Mouse (Mus musculus): Measurements from ENCODE around the gene Sephs2. TPM values are rescaled to one million over a fixed set of nuclear protein-coding genes. Genes with fewer than 3 reads are reported as not detected.

Sephs2 gene
- polyA plus RNA-seq, 1 experiment from 2014 or later = 74.6 TPM

DNA sequence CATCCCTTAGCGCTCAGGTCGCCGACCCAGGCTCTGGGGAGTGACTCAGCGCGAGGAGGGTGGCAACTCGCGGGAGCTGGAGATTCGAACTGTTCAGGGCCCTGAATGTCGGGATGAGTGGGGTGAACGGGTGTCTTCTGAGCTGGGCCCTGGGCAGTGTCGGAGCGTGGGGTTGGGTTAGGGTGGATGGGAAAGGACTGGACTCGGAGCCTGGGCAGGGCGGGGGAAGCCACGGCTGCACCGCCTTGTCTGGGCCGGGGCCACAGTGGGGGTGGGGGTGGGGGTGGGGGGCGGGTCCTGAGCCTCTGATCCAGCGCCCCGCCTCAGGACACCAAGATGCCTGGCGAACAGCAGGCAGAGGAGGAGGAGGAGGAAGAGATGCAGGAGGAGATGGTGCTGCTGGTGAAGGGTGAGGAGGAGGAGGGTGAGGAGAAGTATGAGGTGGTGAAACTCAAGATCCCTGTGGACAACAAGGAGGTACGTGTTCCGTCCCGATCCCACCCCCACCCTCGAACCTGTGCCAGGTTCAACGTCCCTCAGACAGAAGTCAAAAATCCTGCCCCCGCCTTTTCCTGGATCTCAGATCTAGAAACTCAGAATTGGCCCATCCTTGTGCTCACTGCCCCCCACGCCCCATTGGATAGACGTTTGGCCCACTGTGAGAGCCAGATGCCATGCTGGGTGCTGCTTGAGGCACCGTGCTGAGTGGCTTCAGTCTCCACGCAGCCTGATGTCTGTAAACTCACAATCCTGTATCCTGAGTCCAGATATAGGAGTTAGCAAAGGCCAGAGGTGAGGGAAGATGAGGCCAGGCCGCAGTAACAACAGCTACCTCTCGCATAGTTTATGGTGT, 29.0 kb downstream of the Sephs2 start:
- H3K27ac ChIP-seq (replicated peaks in 1 of 2; ENCODE audit: control insufficient read depth in 1 of 2, insufficient read depth in 1 of 2, low read depth in 2 of 2, low read length in 2 of 2) = peak overlapping the region; percentile 87 to 90
- peak overlapping the region; percentile 94 for H3K9ac ChIP-seq (ENCODE audit: low read length)
- ATAC-seq (ENCODE audit: insufficient number of reproducible peaks, insufficient read depth, low FRiP score, low read depth) = peak; percentile 75
- peak overlapping the region; percentile 90 for H3K4me2 ChIP-seq (ENCODE audit: low read length)
- no peaks in the 10 kb centered on the region; the same call in 1 of the 2 replicates for H3K9me3 ChIP-seq (ENCODE audit: control insufficient read depth, low read length)
- WGBS = 11% methylated on average over 31 of the region's 33 CpGs
- peak overlapping the region; percentile 86 to 97 for H3K4me3 ChIP-seq (ENCODE audit: control insufficient read depth in 1 of 2, insufficient read depth in 1 of 2, low read depth in 1 of 2, low read length in 2 of 2)
- H3K36me3 ChIP-seq (ENCODE audit: control insufficient read depth, insufficient read depth, low read length) = peaks cover 30% of the 10 kb centered on the region
- no peaks in the 10 kb centered on the region for H3K27me3 ChIP-seq (ENCODE audit: control insufficient read depth, insufficient read depth, low read length)
- H3K4me1 ChIP-seq (ENCODE audit: control insufficient read depth in 2 of 2, insufficient read depth in 2 of 2, low read length in 2 of 2) = peaks cover 7 to 19% of the 10 kb centered on the region in 2 experiments; a peak in 3 of 4 replicates

DNA sequence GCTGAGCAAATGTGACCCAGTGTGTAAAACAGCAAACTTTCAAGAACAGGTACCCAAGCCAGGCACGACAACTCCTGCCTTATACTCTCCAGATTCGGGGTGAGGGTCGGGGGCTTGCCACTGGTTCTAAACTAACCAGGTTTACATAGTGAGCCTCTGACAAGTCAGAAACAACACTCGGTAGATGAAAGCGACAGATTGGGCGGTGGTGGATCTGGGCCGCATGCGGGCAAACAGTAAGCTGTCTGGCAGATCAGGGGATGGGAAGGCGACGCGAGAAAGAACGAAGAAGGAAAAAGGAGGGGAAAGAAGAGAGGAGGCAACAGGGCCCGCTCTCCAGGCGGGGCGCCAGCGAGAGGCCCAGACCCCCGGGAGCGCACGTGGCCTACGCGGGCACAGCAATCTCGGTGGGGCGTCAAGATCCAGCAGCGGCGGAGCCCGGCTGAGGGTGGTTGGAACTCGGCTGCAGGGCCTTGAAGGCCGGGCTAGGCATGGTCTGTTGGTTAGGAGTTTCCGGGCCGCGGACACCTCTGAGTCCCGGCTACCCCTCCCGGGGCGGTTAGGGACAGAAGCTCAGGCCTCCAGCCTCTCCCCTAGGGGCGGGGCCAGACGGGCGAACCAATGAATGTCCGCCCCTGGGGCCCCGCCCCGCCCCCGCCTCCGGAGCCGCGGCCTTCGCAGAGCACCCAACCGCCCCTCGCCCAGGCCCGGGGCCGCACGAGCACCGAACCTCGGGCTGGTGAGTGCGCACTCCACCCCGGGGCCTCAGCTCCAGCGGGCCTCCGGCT, 29.8 kb downstream of the Sephs2 start, which contains the start of gene Zfp771:
TSS of gene Zfp771 (plus strand) at position 405 of the 788 bp plus-strand sequence.
- Histone ChIP-seq H3K4me3 (ENCODE audit: control insufficient read depth in 1 of 2, insufficient read depth in 1 of 2, low read depth in 1 of 2, low read length in 2 of 2) (peak within 1 kb of the TSS; percentile 86 to 97), H3K9me3 (ENCODE audit: control insufficient read depth, low read length) (no peaks in the 10 kb centered on the region; the same call in 1 of the 2 replicates), H3K9ac (ENCODE audit: low read length) (peak within 1 kb of the TSS; percentile 94), H3K27ac (replicated peaks in 1 of 2; ENCODE audit: control insufficient read depth in 1 of 2, insufficient read depth in 1 of 2, low read depth in 2 of 2, low read length in 2 of 2) (peak within 1 kb of the TSS; percentile 87 to 90), H3K36me3 (ENCODE audit: control insufficient read depth, insufficient read depth, low read length) (peaks cover 25% of the 10 kb centered on the region), H3K27me3 (ENCODE audit: control insufficient read depth, insufficient read depth, low read length) (no peaks in the 10 kb centered on the region), H3K4me1 (ENCODE audit: control insufficient read depth in 2 of 2, insufficient read depth in 2 of 2, low read length in 2 of 2) (peaks cover 7 to 19% of the 10 kb centered on the region in 2 experiments; a peak in 3 of 4 replicates), H3K4me2 (ENCODE audit: low read length) (peak within 1 kb of the TSS; percentile 90)
- 1% methylated on average over 54 of the region's 56 CpGs for WGBS
- peak; percentile 93 for ATAC-seq (ENCODE audit: insufficient number of reproducible peaks, insufficient read depth, low FRiP score, low read depth)

DNA sequence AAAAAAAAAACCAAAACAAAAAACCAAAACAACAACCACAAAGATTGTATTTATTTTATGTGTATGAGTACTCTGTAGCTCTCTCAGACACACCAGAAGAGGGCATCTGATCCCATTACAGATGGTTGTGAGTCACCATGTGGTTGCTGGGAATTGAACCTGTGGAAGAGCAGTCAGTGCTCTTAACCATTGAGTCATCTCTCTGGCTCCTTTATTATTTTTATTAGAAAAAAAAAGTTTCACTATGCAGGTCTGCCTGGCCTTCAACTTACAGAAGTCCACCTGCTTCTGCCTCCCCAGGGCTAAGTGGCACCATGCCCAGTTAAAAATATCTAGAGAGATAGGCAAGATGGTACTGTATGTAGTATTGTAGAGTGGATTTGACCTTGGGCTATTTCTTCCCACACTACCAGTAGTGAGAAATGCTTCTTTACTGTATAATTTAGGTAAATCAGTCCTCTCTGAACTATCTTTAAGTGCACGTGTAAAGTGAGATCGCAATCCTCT, 30.4 kb downstream of the Sephs2 start:
- Histone ChIP-seq H3K36me3 (ENCODE audit: control insufficient read depth, insufficient read depth, low read length) (peaks cover 28% of the 10 kb centered on the region), H3K9me3 (ENCODE audit: control insufficient read depth, low read length) (no peaks in the 10 kb centered on the region; the same call in 1 of the 2 replicates), H3K4me3 (ENCODE audit: control insufficient read depth in 1 of 2, insufficient read depth in 1 of 2, low read depth in 1 of 2, low read length in 2 of 2) (peak overlapping the region in 1 of 2 experiments; percentile 86; a peak in 2 of 4 replicates), H3K4me1 (ENCODE audit: control insufficient read depth in 2 of 2, insufficient read depth in 2 of 2, low read length in 2 of 2) (peaks cover 7 to 19% of the 10 kb centered on the region in 2 experiments; a peak in 3 of 4 replicates), H3K9ac (ENCODE audit: low read length) (peak overlapping the region; percentile 94), H3K4me2 (ENCODE audit: low read length) (peak overlapping the region; percentile 90), H3K27ac (replicated peaks in 1 of 2; ENCODE audit: control insufficient read depth in 1 of 2, insufficient read depth in 1 of 2, low read depth in 2 of 2, low read length in 2 of 2) (peak overlapping the region; percentile 40 to 90), H3K27me3 (ENCODE audit: control insufficient read depth, insufficient read depth, low read length) (no peaks in the 10 kb centered on the region)
- WGBS = 37% methylated on average over 2 of the region's 2 CpGs
- ATAC-seq (ENCODE audit: insufficient number of reproducible peaks, insufficient read depth, low FRiP score, low read depth) = no peak

DNA sequence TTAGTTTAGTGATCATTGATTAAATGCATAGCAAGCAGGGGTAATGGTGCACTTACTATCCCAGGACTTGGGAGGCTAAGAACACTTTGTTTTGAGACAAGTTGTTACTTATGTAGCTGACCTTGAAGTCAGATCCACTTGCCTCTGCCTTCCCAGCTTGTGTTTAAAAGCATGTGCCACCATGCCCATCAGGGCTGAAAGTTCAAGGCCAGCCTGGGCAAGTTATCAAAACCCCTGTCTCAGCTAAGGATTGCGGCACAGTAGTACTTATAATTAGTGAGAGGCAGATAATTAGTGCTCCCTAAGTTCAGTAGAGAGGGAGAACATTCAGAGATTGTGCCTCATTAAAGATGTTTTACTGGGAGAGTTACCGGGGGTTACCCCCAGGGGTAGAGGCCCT, 39.1 kb downstream of the Sephs2 start:
- H3K4me3 ChIP-seq (ENCODE audit: control insufficient read depth in 1 of 2, insufficient read depth in 1 of 2, low read depth in 1 of 2, low read length in 2 of 2) = no peak overlapping the region
- H3K4me1 ChIP-seq (ENCODE audit: control insufficient read depth in 2 of 2, insufficient read depth in 2 of 2, low read length in 2 of 2) = peaks cover 10 to 26% of the 10 kb centered on the region in 2 experiments
- H3K36me3 ChIP-seq (ENCODE audit: control insufficient read depth, insufficient read depth, low read length) = peaks cover 58% of the 10 kb centered on the region
- H3K27ac ChIP-seq (replicated peaks in 1 of 2; ENCODE audit: control insufficient read depth in 1 of 2, insufficient read depth in 1 of 2, low read depth in 2 of 2, low read length in 2 of 2) = no peak overlapping the region
- H3K27me3 ChIP-seq (ENCODE audit: control insufficient read depth, insufficient read depth, low read length) = no peaks in the 10 kb centered on the region
- no peak for ATAC-seq (ENCODE audit: insufficient number of reproducible peaks, insufficient read depth, low FRiP score, low read depth)
- no peak overlapping the region for H3K9ac ChIP-seq (ENCODE audit: low read length)
- H3K4me2 ChIP-seq (ENCODE audit: low read length) = no peak overlapping the region
- WGBS = 95% methylated on average over 2 of the region's 2 CpGs
- no peaks in the 10 kb centered on the region for H3K9me3 ChIP-seq (ENCODE audit: control insufficient read depth, low read length)

DNA sequence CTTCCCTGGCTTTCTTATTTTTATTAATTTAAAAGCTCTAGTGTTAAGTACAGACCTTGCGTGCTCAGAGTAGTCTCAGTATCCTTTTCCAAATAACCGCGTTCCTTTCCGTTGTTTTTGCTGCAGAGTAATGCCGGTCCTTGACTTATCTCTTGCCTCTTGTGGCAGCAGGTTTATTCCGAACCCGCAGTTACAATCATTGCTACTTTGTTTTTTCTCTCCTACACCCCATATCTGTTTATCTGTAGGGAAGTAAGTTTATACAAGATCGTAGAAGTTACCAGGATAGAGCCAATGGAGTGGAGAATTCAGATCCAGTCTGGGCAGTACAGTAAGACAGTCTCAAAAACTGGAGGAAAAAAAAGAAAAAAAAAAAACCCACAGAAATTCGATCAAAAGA, 40.1 kb downstream of the Sephs2 start:
- Histone ChIP-seq H3K27ac (replicated peaks in 1 of 2; ENCODE audit: control insufficient read depth in 1 of 2, insufficient read depth in 1 of 2, low read depth in 2 of 2, low read length in 2 of 2) (peak overlapping the region; percentile 97 to 99; a peak in 3 of 4 replicates), H3K9ac (ENCODE audit: low read length) (peak overlapping the region; percentile 97), H3K9me3 (ENCODE audit: control insufficient read depth, low read length) (no peaks in the 10 kb centered on the region), H3K36me3 (ENCODE audit: control insufficient read depth, insufficient read depth, low read length) (peaks cover 61% of the 10 kb centered on the region), H3K4me1 (ENCODE audit: control insufficient read depth in 2 of 2, insufficient read depth in 2 of 2, low read length in 2 of 2) (peaks cover 10 to 26% of the 10 kb centered on the region in 2 experiments), H3K4me2 (ENCODE audit: low read length) (peak overlapping the region; percentile 84), H3K4me3 (ENCODE audit: control insufficient read depth in 1 of 2, insufficient read depth in 1 of 2, low read depth in 1 of 2, low read length in 2 of 2) (peak overlapping the region; percentile 89 to 99), H3K27me3 (ENCODE audit: control insufficient read depth, insufficient read depth, low read length) (no peaks in the 10 kb centered on the region)
- 6% methylated on average over 9 of the region's 9 CpGs for WGBS
- no peak for ATAC-seq (ENCODE audit: insufficient number of reproducible peaks, insufficient read depth, low FRiP score, low read depth)

DNA sequence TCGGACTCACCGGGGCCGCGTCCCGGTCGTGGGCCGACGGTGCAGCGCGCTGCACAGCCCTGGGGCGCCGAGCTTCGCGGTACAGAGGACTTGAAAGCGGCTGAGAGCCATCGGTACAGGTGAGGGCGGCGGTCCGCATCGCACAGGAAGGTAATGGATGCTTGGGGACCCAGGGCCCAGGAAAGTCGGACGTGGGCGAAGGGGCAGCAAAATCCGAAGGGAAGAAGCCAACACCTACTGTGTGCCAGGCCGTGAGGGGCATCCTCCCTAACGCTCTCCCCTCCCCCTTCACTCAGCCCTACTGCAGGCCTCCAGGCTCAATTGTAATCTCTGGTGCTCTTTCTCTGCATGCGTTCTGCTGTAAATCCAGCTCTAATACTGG, 40.5 kb downstream of the Sephs2 start:
- Histone ChIP-seq H3K27ac (replicated peaks in 1 of 2; ENCODE audit: control insufficient read depth in 1 of 2, insufficient read depth in 1 of 2, low read depth in 2 of 2, low read length in 2 of 2) (peak overlapping the region; percentile 97 to 99), H3K4me3 (ENCODE audit: control insufficient read depth in 1 of 2, insufficient read depth in 1 of 2, low read depth in 1 of 2, low read length in 2 of 2) (peak overlapping the region; percentile 89 to 99), H3K9me3 (ENCODE audit: control insufficient read depth, low read length) (no peaks in the 10 kb centered on the region), H3K4me2 (ENCODE audit: low read length) (peak overlapping the region; percentile 84), H3K4me1 (ENCODE audit: control insufficient read depth in 2 of 2, insufficient read depth in 2 of 2, low read length in 2 of 2) (peaks cover 10 to 26% of the 10 kb centered on the region in 2 experiments), H3K9ac (ENCODE audit: low read length) (peak overlapping the region; percentile 97), H3K36me3 (ENCODE audit: control insufficient read depth, insufficient read depth, low read length) (peaks cover 57% of the 10 kb centered on the region), H3K27me3 (ENCODE audit: control insufficient read depth, insufficient read depth, low read length) (no peaks in the 10 kb centered on the region)
- ATAC-seq (ENCODE audit: insufficient number of reproducible peaks, insufficient read depth, low FRiP score, low read depth) = peak; percentile 19
- WGBS = 0% methylated on average over 27 of the region's 27 CpGs

Measured in heart, embryonic 14.5 days (tissue).